Comparison of ENCODE assay signal across 9 mouse cellular contexts in the genomic region with DNA sequence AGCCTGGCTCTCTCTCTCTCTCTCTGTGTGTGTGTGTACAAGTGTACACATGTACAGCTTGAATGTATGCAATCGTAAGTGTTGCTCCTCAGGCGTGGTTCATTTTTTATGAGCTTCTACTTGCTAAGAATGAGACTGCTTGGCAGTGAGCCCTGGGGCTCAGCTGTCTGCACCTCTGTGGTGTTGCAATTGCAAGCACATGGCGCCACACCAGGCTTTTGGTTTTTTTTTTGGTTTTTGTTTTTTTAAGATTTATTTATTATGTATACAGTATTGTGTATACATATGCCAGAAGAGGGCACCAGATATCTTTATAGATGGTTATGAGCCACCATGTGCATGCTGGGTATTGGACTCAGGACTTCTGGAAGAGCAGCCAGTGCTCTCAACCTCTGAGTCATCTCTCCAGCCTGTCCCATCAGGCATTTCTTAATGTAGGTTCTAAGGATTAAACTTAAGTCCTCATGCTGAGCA. TPM values are rescaled to one million over a fixed set of nuclear protein-coding genes. Genes with fewer than 3 reads are reported as not detected.
DNase-seq lines count a peak whose midpoint lies in the region; ATAC-seq and TF ChIP-seq lines count a peak whose summit lies in the region.
"Had no signal": no experiment of that assay in that cellular context is flagged by ENCODE, and none has a peak within 500 bp of the region (broad histone marks: within the 10 kb centered on the region; RNA-seq: fewer than 3 reads in every experiment).

No protein-coding gene starts in this region.

- peak; percentile 39 for DNase-seq in liver, postnatal 0 days
- no peak for DNase-seq in liver
- peak; percentile 47 for DNase-seq in brain, adult 2 months (ENCODE audit: low read depth, low spot score)
- DNase-seq in heart, postnatal 10 days = peak; percentile 75 to 78
- DNase-seq in natural killer cell, adult 2 months (ENCODE audit: low spot score in 2 of 2) = no peak

- H3K36me3 ChIP-seq in liver, postnatal 0 days (replicated peaks; ENCODE audit: insufficient read depth, low read length) = peaks cover 28% of the 10 kb centered on the region
- no peaks in the 10 kb centered on the region for H3K36me3 ChIP-seq in neural tube, embryonic 15.5 days
- no peaks in the 10 kb centered on the region for H3K36me3 ChIP-seq in hindbrain, embryonic 13.5 days
- H3K36me3 ChIP-seq in midbrain, embryonic 15.5 days (replicated peaks) = no peaks in the 10 kb centered on the region

- intact Hi-C loops in heart, postnatal 10 days (cut with DNase I) = no loop called here

- no peak overlapping the region for H3K4me2 ChIP-seq in liver, postnatal 0 days (ENCODE audit: low read depth, low read length)
- H3K4me2 ChIP-seq in neural tube, embryonic 15.5 days = no peak overlapping the region
- H3K4me2 ChIP-seq in hindbrain, embryonic 13.5 days = no peak overlapping the region
- H3K4me2 ChIP-seq in midbrain, embryonic 15.5 days = no peak overlapping the region

- H3K4me1 ChIP-seq in liver, postnatal 0 days (ENCODE audit: insufficient read depth) = peaks cover 13% of the 10 kb centered on the region
- H3K4me1 ChIP-seq in neural tube, embryonic 15.5 days = no peaks in the 10 kb centered on the region
- peaks cover 3% of the 10 kb centered on the region; the same call in 1 of the 2 replicates for H3K4me1 ChIP-seq in hindbrain, embryonic 13.5 days (replicated peaks)
- H3K4me1 ChIP-seq in midbrain, embryonic 15.5 days = no peaks in the 10 kb centered on the region

- WGBS in liver, postnatal 0 days (ENCODE audit: insufficient replicate concordance) = 38% methylated on average over 3 of the region's 3 CpGs
- WGBS in neural tube, embryonic 15.5 days = 48% methylated on average over 3 of the region's 3 CpGs
- 80% methylated on average over 3 of the region's 3 CpGs for WGBS in hindbrain, embryonic 13.5 days
- 74% methylated on average over 3 of the region's 3 CpGs for whole genome bisulfite sequencing in midbrain, embryonic 15.5 days

- no peak overlapping the region for H3K4me3 ChIP-seq in liver, postnatal 0 days (ENCODE audit: low read depth, low read length)
- H3K4me3 ChIP-seq in neural tube, embryonic 15.5 days (replicated peaks) = no peak overlapping the region
- no peak overlapping the region for H3K4me3 ChIP-seq in hindbrain, embryonic 13.5 days
- no peak overlapping the region for H3K4me3 ChIP-seq in midbrain, embryonic 15.5 days

- H3K27ac ChIP-seq in liver, postnatal 0 days (ENCODE audit: low read depth) = peak overlapping the region; percentile 60
- no peak overlapping the region for H3K27ac ChIP-seq in neural tube, embryonic 15.5 days (replicated peaks)
- H3K27ac ChIP-seq in hindbrain, embryonic 13.5 days = no peak overlapping the region
- H3K27ac ChIP-seq in midbrain, embryonic 15.5 days = no peak overlapping the region

- H3K27me3 ChIP-seq in liver, postnatal 0 days (ENCODE audit: insufficient read depth, low read length) = no peaks in the 10 kb centered on the region
- H3K27me3 ChIP-seq in neural tube, embryonic 15.5 days (replicated peaks) = no peaks in the 10 kb centered on the region
- H3K27me3 ChIP-seq in hindbrain, embryonic 13.5 days = no peaks in the 10 kb centered on the region
- no peaks in the 10 kb centered on the region for H3K27me3 ChIP-seq in midbrain, embryonic 15.5 days (replicated peaks)

- no peaks in the 10 kb centered on the region for H3K9me3 ChIP-seq in liver, postnatal 0 days (ENCODE audit: low read length)
- H3K9me3 ChIP-seq in neural tube, embryonic 15.5 days (replicated peaks) = no peaks in the 10 kb centered on the region
- H3K9me3 ChIP-seq in hindbrain, embryonic 13.5 days = no peaks in the 10 kb centered on the region
- no peaks in the 10 kb centered on the region for H3K9me3 ChIP-seq in midbrain, embryonic 15.5 days

- no peak overlapping the region for H3K9ac ChIP-seq in liver, postnatal 0 days (replicated peaks)
- no peak overlapping the region for H3K9ac ChIP-seq in neural tube, embryonic 15.5 days (replicated peaks)
- no peak overlapping the region for H3K9ac ChIP-seq in hindbrain, embryonic 13.5 days
- H3K9ac ChIP-seq in midbrain, embryonic 15.5 days = no peak overlapping the region

- ATAC-seq in liver, postnatal 0 days = no peak; the same call in 1 of the 2 replicates
- ATAC-seq in neural tube, embryonic 15.5 days (ENCODE audit: low FRiP score) = 0 out of 2 replicates have a peak, but pooled peaks have one; percentile 17
- no peak for ATAC-seq in hindbrain, embryonic 13.5 days (ENCODE audit: low FRiP score)
- ATAC-seq in midbrain, embryonic 15.5 days (replicated peaks) = no peak

- no peak for TF ChIP-seq CTCF in liver, postnatal 0 days (IDR thresholded peaks at IDR 0.05; ENCODE audit: low read depth)

- TF ChIP-seq EP300 in liver, postnatal 0 days (IDR thresholded peaks at IDR 0.05; ENCODE audit: low read depth) = no peak

RNA-seq across cellular contexts. Expression of gene Fmo5, which starts 5.7 kb away (rescaled TPM):
- 67.6 and 82.4 TPM in 2 replicates for polyA plus RNA-seq in liver, postnatal 0 days (2015; fragmentation: Nextera tagmentation; extraction: Ambion mirVana)
- 1 to 10 TPM; 7.5 to 7.6 TPM for total RNA-seq in heart, postnatal 10 days (2021)
- polyA plus RNA-seq in neural tube, embryonic 15.5 days (2015; fragmentation: Nextera tagmentation; extraction: Ambion mirVana) = 0.72 and 2.1 TPM in 2 replicates
- polyA plus RNA-seq in hindbrain, embryonic 13.5 days (2015; fragmentation: Nextera tagmentation; extraction: Ambion mirVana) = 0.57 and 0.69 TPM in 2 replicates
- polyA plus RNA-seq in midbrain, embryonic 15.5 days (2015; fragmentation: Nextera tagmentation; extraction: Ambion mirVana) = 0.73 and 0.89 TPM in 2 replicates

RNA-seq across cellular contexts. Expression of gene Prkab2, which starts 23.7 kb away (rescaled TPM):
- polyA plus RNA-seq in liver, postnatal 0 days (2015; fragmentation: Nextera tagmentation; extraction: Ambion mirVana) = 1.1 TPM in 2 replicates
- total RNA-seq in heart, postnatal 10 days (2021) = 10 to 100 TPM; 17.5 to 18.8 TPM
- polyA plus RNA-seq in neural tube, embryonic 15.5 days (2015; fragmentation: Nextera tagmentation; extraction: Ambion mirVana) = 13.4 and 15.4 TPM in 2 replicates
- polyA plus RNA-seq in hindbrain, embryonic 13.5 days (2015; fragmentation: Nextera tagmentation; extraction: Ambion mirVana) = 9.2 and 9.7 TPM in 2 replicates
- 12.4 and 12.6 TPM in 2 replicates for polyA plus RNA-seq in midbrain, embryonic 15.5 days (2015; fragmentation: Nextera tagmentation; extraction: Ambion mirVana)

RNA-seq across cellular contexts. Expression of gene Chd1l, which starts 24.3 kb away (rescaled TPM):
- polyA plus RNA-seq in liver, postnatal 0 days (2015; fragmentation: Nextera tagmentation; extraction: Ambion mirVana) = 6.0 and 7.1 TPM in 2 replicates
- total RNA-seq in heart, postnatal 10 days (2021) = 10 to 100 TPM; 12.8 to 14.1 TPM
- polyA plus RNA-seq in neural tube, embryonic 15.5 days (2015; fragmentation: Nextera tagmentation; extraction: Ambion mirVana) = 4.3 and 8.2 TPM in 2 replicates
- 6.8 and 7.2 TPM in 2 replicates for polyA plus RNA-seq in hindbrain, embryonic 13.5 days (2015; fragmentation: Nextera tagmentation; extraction: Ambion mirVana)
- 4.9 and 5.7 TPM in 2 replicates for polyA plus RNA-seq in midbrain, embryonic 15.5 days (2015; fragmentation: Nextera tagmentation; extraction: Ambion mirVana)

RNA-seq across cellular contexts. Expression of gene Gm17651, which starts 40.2 kb away (rescaled TPM):
- polyA plus RNA-seq in liver, postnatal 0 days (2015; fragmentation: Nextera tagmentation; extraction: Ambion mirVana) = not detected in 2 replicates
- total RNA-seq in heart, postnatal 10 days (2021) = not detected
- not detected in 2 replicates for polyA plus RNA-seq in neural tube, embryonic 15.5 days (2015; fragmentation: Nextera tagmentation; extraction: Ambion mirVana)
- not detected in 2 replicates for polyA plus RNA-seq in hindbrain, embryonic 13.5 days (2015; fragmentation: Nextera tagmentation; extraction: Ambion mirVana)
- polyA plus RNA-seq in midbrain, embryonic 15.5 days (2015; fragmentation: Nextera tagmentation; extraction: Ambion mirVana) = not detected in 2 replicates
- polyA plus RNA-seq: intestine, embryonic 14.5 days had no signal

Comparison
In these comparisons a context has a peak if more than half of its experiments do, and no peak if none do; other contexts are left out.
1. DNase-seq: peak in liver, postnatal 0 days (single experiment), brain, adult 2 months (single experiment) and heart, postnatal 10 days (2 of 2); none in liver (single experiment) and natural killer cell, adult 2 months (0 of 2).
2. RNA of gene Fmo5, which starts 5.7 kb away (polyA plus RNA-seq): 67.6 to 82.4 TPM in liver, postnatal 0 days; 0.73 to 0.89 TPM in midbrain, embryonic 15.5 days, 0.72 to 2.1 TPM in neural tube, embryonic 15.5 days and 0.57 to 0.69 TPM in hindbrain, embryonic 13.5 days; every median in the first group is over 10 times any median in the second.